Mouse (Mus musculus) MEL (cell line): ENCODE measurements around the gene Parp12. TPM values are rescaled to one million over a fixed set of nuclear protein-coding genes. Genes with fewer than 3 reads are reported as not detected.

Experiments used
- DNase-seq: peaks from one replicate; pipeline ENCODE4 v3.0.0; 2011; ENCODE audit warnings: low read depth, low spot score
- H3K27ac ChIP-seq: 2 replicates; pipeline ENCODE4 v1.5.1; 2012; ENCODE audit warnings: low read depth, mild to moderate bottlenecking, control low read depth, low read length, moderate library complexity; ENCODE audit not compliant: control insufficient read depth
- H3K27me3 ChIP-seq, 2 experiments: fragments of 150-350 bp in 1 of 2; sonication (generic) in 1 of 2; 2 replicates each; pipeline ENCODE4 v1.6.1; 2012; ENCODE audit warnings: low read length in 2 of 2, mild to moderate bottlenecking in 2 of 2, improper control_type of control experiment in 1 of 2, moderate library complexity in 1 of 2; ENCODE audit not compliant: insufficient read depth in 2 of 2, control insufficient read depth in 1 of 2
- H3K36me3 ChIP-seq, 2 experiments: 2 replicates each; pipeline ENCODE4 v1.6.1; 2012 to 2014; ENCODE audit warnings: low read length in 2 of 2, improper control_type of control experiment in 1 of 2, inconsistent platforms in 1 of 2, mild to moderate bottlenecking in 1 of 2; ENCODE audit not compliant: insufficient read depth in 2 of 2, control insufficient read depth in 1 of 2
- H3K4me1 ChIP-seq, 2 experiments: fragments of 150-350 bp in 1 of 2; sonication (generic) in 1 of 2; 2 replicates each; pipeline ENCODE4 v1.6.1; 2012; ENCODE audit warnings: low read length in 2 of 2, improper control_type of control experiment in 1 of 2, mild to moderate bottlenecking in 1 of 2; ENCODE audit not compliant: insufficient read depth in 2 of 2, control insufficient read depth in 1 of 2
- H3K4me3 ChIP-seq, 2 experiments: fragments of 150-350 bp in 1 of 2; sonication (generic) in 1 of 2; 2 replicates each; pipeline ENCODE4 v1.5.1; 2012; ENCODE audit warnings: low read depth in 2 of 2, low read length in 2 of 2, mild to moderate bottlenecking in 2 of 2, moderate library complexity in 2 of 2, control low read depth in 1 of 2, improper control_type of control experiment in 1 of 2; ENCODE audit not compliant: control insufficient read depth in 1 of 2, insufficient read depth in 1 of 2
- H3K79me2 ChIP-seq: 2 replicates; pipeline ENCODE4 v1.6.1; 2012; ENCODE audit warnings: mild to moderate bottlenecking, low read length, moderate library complexity; ENCODE audit not compliant: control insufficient read depth, poor library complexity, insufficient read depth
- H3K9ac ChIP-seq: 2 replicates; pipeline ENCODE4 v1.6.1; 2012; ENCODE audit warnings: low read depth, mild to moderate bottlenecking, control low read depth, low read length, moderate library complexity; ENCODE audit not compliant: control insufficient read depth, poor library complexity, severe bottlenecking
- H3K9me3 ChIP-seq: fragments of 150-350 bp; sonication (generic); replicated peaks from 2 replicates; pipeline ENCODE4 v1.6.1; 2012; ENCODE audit warnings: mild to moderate bottlenecking, low read length, improper control_type of control experiment, moderate library complexity; ENCODE audit not compliant: insufficient read depth
- CHD2 ChIP-seq: IDR thresholded peaks from 2 replicates; pipeline ENCODE4 v1.6.1; 2011; ENCODE audit warnings: low read length, improper control_type of control experiment
- CTCF ChIP-seq, 3 experiments: IDR thresholded peaks in 2 of 3; conservative IDR thresholded peaks in 1 of 3; 2 replicates each; pipeline ENCODE4 v1.5.1; 2011 to 2012; ENCODE audit warnings: low read length in 3 of 3, low read depth in 2 of 3, mild to moderate bottlenecking in 2 of 3, improper control_type of control experiment in 1 of 3, inconsistent platforms in 1 of 3, mixed read lengths in 1 of 3, moderate library complexity in 1 of 3; ENCODE audit not compliant: control insufficient read depth in 1 of 3, insufficient read depth in 1 of 3, poor library complexity in 1 of 3, severe bottlenecking in 1 of 3
- GATA1 ChIP-seq: IDR thresholded peaks from 2 replicates; pipeline ENCODE4 v1.6.1; 2011; ENCODE audit warnings: low read depth, low read length, improper control_type of control experiment
- HCFC1 ChIP-seq: IDR thresholded peaks from 2 replicates; pipeline ENCODE4 v1.6.1; 2012; ENCODE audit warnings: low read depth, mild to moderate bottlenecking, inconsistent platforms, low read length, improper control_type of control experiment, moderate library complexity
- KAT2A ChIP-seq: conservative IDR thresholded peaks from 2 replicates; pipeline ENCODE4 v1.6.1; 2012; ENCODE audit warnings: low read depth, low read length, improper control_type of control experiment, inconsistent platforms
- MAZ ChIP-seq: IDR thresholded peaks from 2 replicates; pipeline ENCODE4 v1.6.1; 2012; ENCODE audit warnings: low read depth, mild to moderate bottlenecking, inconsistent platforms, low read length, improper control_type of control experiment
- POLR2AphosphoS2 ChIP-seq: IDR thresholded peaks from 2 replicates; pipeline ENCODE4 v1.6.1; 2011; ENCODE audit warnings: low read length, improper control_type of control experiment
- POLR2AphosphoS5 ChIP-seq: IDR thresholded peaks from 2 replicates; pipeline ENCODE4 v1.6.1; 2012; ENCODE audit warnings: low read depth, borderline replicate concordance, mild to moderate bottlenecking, inconsistent platforms, low read length, moderate library complexity, mixed read lengths
- RAD21 ChIP-seq: IDR thresholded peaks from 2 replicates; pipeline ENCODE4 v1.6.1; 2011; ENCODE audit warnings: mild to moderate bottlenecking, low read depth, low read length, improper control_type of control experiment
- RCOR1 ChIP-seq: IDR thresholded peaks from 2 replicates; pipeline ENCODE4 v1.6.1; 2012; ENCODE audit warnings: low read depth, mild to moderate bottlenecking, inconsistent platforms, low read length, improper control_type of control experiment
- SMC3 ChIP-seq: IDR thresholded peaks from 2 replicates; pipeline ENCODE4 v1.6.1; 2011; ENCODE audit warnings: low read depth, low read length, improper control_type of control experiment
- TBP ChIP-seq: IDR thresholded peaks from 2 replicates; pipeline ENCODE4 v1.8.0; 2011; ENCODE audit warnings: low read depth, low read length, improper control_type of control experiment
- TCF12 ChIP-seq: IDR thresholded peaks from 2 replicates; pipeline ENCODE4 v1.6.1; 2014; ENCODE audit warnings: low read depth, mild to moderate bottlenecking, inconsistent platforms, low read length, improper control_type of control experiment, moderate library complexity
- UBTF ChIP-seq: IDR thresholded peaks from 2 replicates; pipeline ENCODE4 v1.6.1; 2012; ENCODE audit warnings: low read depth, mild to moderate bottlenecking, inconsistent platforms, low read length, improper control_type of control experiment, moderate library complexity, borderline replicate concordance; ENCODE audit not compliant: insufficient read depth
- USF1 ChIP-seq: IDR thresholded peaks from 2 replicates; pipeline ENCODE4 v1.6.1; 2014; ENCODE audit warnings: low read depth, mild to moderate bottlenecking, inconsistent platforms, low read length, improper control_type of control experiment, moderate library complexity
- USF2 ChIP-seq, 2 experiments: IDR thresholded peaks; 2 replicates each; pipeline ENCODE4 v1.6.1; 2011 to 2012; ENCODE audit warnings: improper control_type of control experiment in 2 of 2, low read length in 2 of 2, borderline replicate concordance in 1 of 2, inconsistent platforms in 1 of 2, low read depth in 1 of 2, mild to moderate bottlenecking in 1 of 2; ENCODE audit not compliant: insufficient read depth in 1 of 2
- polyA plus RNA-seq, 2 experiments: library from polyadenylated mRNA; stranded (reverse) in 1 of 2; unstranded in 1 of 2; fragments of >175 nt in 1 of 2; fragments of >200 nt in 1 of 2; gene quantifications; 2 replicates each; pipeline versions ENCODE4 v1.2.1 to v1.2.4; 2012; ENCODE audit warnings: low replicate concordance in 2 of 2, low read depth in 1 of 2; ENCODE audit not compliant: insufficient read length in 2 of 2, insufficient read depth in 1 of 2, missing spikeins in 1 of 2
- total RNA-seq: library from RNA; depleted of rRNA; stranded (reverse); fragments of 300-350 nt; gene quantifications from 2 replicates; pipeline ENCODE4 v1.2.3, GENCODE M21; 2012

Gene Parp12
- total and polyA plus RNA-seq, 3 experiments: 5.2 to 8.6 TPM; not detected in 1

- TF ChIP-seq USF2 (IDR thresholded peaks at IDR 0.05; ENCODE audit: borderline replicate concordance in 1 of 2, insufficient read depth in 1 of 2, low read depth in 1 of 2, low read length in 2 of 2) (no peak), KAT2A (no peak), SMC3 (no peak), TBP (no peak)
Measured at GRCm38 (mm10) chr6:39059547-39060497, 58.3 kb downstream of the Parp12 start (continued).

GRCm38 (mm10) chr6:39058936-39059335, 59.2 kb downstream of the Parp12 start:
- Histone ChIP-seq H3K4me3 (no peak overlapping the region), H3K79me2 (no peaks in the 10 kb centered on the region), H3K9ac (no peak overlapping the region), H3K4me1 (peaks cover 0 to 16% of the 10 kb centered on the region in 2 experiments; a peak in 2 of 4 replicates), H3K27ac (no peak overlapping the region), H3K36me3 (peaks cover 0 to 12% of the 10 kb centered on the region in 2 experiments; a peak in 2 of 4 replicates), H3K27me3 (no peaks in the 10 kb centered on the region), H3K9me3 (no peaks in the 10 kb centered on the region)
- DNase-seq: no peak
- no peak for TF ChIP-seq RCOR1
- no peak for TF ChIP-seq GATA1
- TF ChIP-seq USF1: no peak
- no peak for TF ChIP-seq POLR2AphosphoS5
- TF ChIP-seq UBTF: no peak
- TF ChIP-seq TBP: no peak

DNA sequence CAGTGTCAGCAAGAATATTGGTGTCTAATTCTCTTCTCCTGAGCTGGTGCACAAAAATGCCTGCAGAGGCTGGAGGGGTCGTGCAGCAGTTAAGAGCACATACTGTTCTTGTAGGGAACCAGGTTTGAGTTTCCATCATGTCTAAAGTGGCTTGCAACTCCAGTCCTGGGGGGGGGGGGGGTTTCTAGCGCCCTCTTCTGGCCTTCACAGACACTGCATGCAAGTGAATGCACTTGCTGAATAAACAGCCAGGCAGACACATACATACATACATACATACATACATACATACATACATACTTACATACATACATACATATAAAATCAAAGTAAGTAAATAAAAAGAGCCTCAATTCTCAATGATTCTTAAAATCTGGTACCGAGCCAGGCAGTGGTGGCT, 59.8 kb downstream of the Parp12 start:
- TF ChIP-seq CHD2: no peak
- peak; percentile 59; the same call in 1 of the 2 replicates for TF ChIP-seq MAZ
- no peak for TF ChIP-seq POLR2AphosphoS2
- TF ChIP-seq RAD21: peak; percentile 12
- TF ChIP-seq CTCF (IDR thresholded peaks at IDR 0.05 in 2 of 3, conservative IDR thresholded peaks at IDR 0.05 in 1 of 3; ENCODE audit: control insufficient read depth in 1 of 3, insufficient read depth in 1 of 3, low read depth in 2 of 3, low read length in 3 of 3, poor library complexity in 1 of 3, severe bottlenecking in 1 of 3): peak; percentile 43 to 74 (median 51)
- TF ChIP-seq TCF12: no peak
- no peak for TF ChIP-seq HCFC1
- peak; percentile 43 for TF ChIP-seq SMC3
- no peak for TF ChIP-seq UBTF
- Histone ChIP-seq H3K9ac (no peak overlapping the region), H3K9me3 (no peaks in the 10 kb centered on the region), H3K27ac (no peak overlapping the region), H3K27me3 (no peaks in the 10 kb centered on the region), H3K4me1 (peaks cover 0 to 16% of the 10 kb centered on the region in 2 experiments; a peak in 2 of 4 replicates), H3K36me3 (peaks cover 0 to 12% of the 10 kb centered on the region in 2 experiments; a peak in 2 of 4 replicates), H3K4me3 (no peak overlapping the region), H3K79me2 (no peaks in the 10 kb centered on the region)
- DNase-seq: peak; percentile 47
